Mouse (Mus musculus) T-helper 2 cell (primary cell): ENCODE measurements at regions not wholly inside any gene's neighbourhood (a gene's known extent, or its start where the extent isn't known, plus 50 kb on each side); places are given as distances from the start of the nearest gene placed in this dataset.

Experiments
- in situ Hi-C: fragments of 300-600 bp; cut with MboI, MseI; formaldehyde crosslinking; loops from one replicate; pipeline ENCODE4 v1.15.1; 2025; ENCODE audit warnings: high pct_unique_total_duplicates

GRCm38 (mm10) chr2:180389486-180389885 lies 55.0 kb upstream of the Gata5 start:
- in situ Hi-C loops = loop anchor here (25.0 kb wide), 1 partner anchor 1277 kb away; no protein-coding TSS in a partner anchor

GRCm38 (mm10) chr2:180389013-180389412 lies 54.5 kb upstream of the Gata5 start:
- in situ Hi-C loops = loop anchor here (25.0 kb wide), 1 partner anchor 1277 kb away; no protein-coding TSS in a partner anchor

DNA sequence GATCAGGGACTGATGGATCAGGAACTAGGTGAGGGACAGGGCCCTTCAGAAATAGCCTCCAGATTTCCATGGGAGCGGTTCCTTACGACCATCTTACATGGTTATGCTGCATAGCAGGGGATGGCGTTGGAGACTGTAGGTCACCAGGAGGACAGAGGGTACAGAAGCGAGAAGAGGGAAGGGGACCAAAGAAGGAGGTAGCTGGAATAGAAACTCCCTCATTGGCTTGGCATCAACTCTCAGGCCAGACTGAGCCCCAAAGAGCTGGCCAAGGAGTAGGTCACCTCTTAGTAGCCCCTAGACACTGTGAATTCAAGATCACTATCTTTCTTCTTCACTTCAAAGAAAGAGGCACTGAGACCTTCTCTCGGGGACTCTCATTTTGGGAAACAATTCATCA lies 53.6 kb upstream of the Gata5 start:
- in situ Hi-C loops = loop anchor here (25.0 kb wide), 1 partner anchor 1276 kb away; no protein-coding TSS in a partner anchor

- in situ Hi-C loops = loop anchor here (25.0 kb wide), 1 partner anchor 1275 kb away; no protein-coding TSS in a partner anchor
Measured at GRCm38 (mm10) chr2:180387305-180387704, 52.8 kb upstream of the Gata5 start.

- in situ Hi-C loops = loop anchor here (25.0 kb wide), 1 partner anchor 1274 kb away; no protein-coding TSS in a partner anchor
Measured at GRCm38 (mm10) chr2:180385967-180386688, 51.6 kb upstream of the Gata5 start.

- in situ Hi-C loops = loop anchor here (25.0 kb wide), 1 partner anchor 1273 kb away; no protein-coding TSS in a partner anchor
Measured at GRCm38 (mm10) chr2:180385231-180385895, 50.9 kb upstream of the Gata5 start.
